In the genomic region with DNA sequence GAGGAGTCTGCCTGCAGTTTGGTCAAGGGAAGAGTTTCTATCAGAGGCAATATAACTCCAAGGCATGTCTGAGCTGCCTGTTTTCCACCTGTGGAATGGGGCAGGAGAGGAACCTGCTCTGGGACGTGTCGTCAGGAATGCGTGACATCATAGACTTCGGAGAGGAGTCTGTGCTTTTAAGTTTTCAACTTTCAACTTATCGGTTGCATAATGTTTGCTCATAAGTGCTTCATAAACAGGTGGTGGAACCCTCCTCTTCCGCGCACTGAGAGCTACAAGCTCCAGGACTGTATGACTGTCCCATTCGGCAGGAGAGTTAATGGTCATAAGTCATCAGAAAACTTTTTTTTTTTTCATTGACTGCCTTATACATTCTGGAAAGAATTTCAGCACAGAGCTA, we compare ENCODE assay signal across 7 mouse cellular contexts.
"Had no signal": no experiment of that assay in that cellular context is flagged by ENCODE, and none has a peak within 500 bp of the region (broad histone marks: within the 10 kb centered on the region; RNA-seq: fewer than 3 reads in every experiment).

No protein-coding gene starts in this region.

- H3K4me3 ChIP-seq: left cerebral cortex, adult 2 months; liver, embryonic 12.5 days; midbrain, embryonic 13.5 days had no signal

- H3K36me3 ChIP-seq: liver, embryonic 12.5 days; midbrain, embryonic 13.5 days had no signal

- DNase-seq: kidney, adult 8-10 months; kidney, postnatal 25 days; right cerebral cortex, postnatal 14 days; thymus, postnatal 4 days had no signal

- ATAC-seq: liver, embryonic 12.5 days had no signal

- H3K9me3 ChIP-seq: liver, embryonic 12.5 days; midbrain, embryonic 13.5 days had no signal

- H3K27ac ChIP-seq: left cerebral cortex, adult 2 months; liver, embryonic 12.5 days; midbrain, embryonic 13.5 days had no signal

- H3K9ac ChIP-seq: liver, embryonic 12.5 days; midbrain, embryonic 13.5 days had no signal
